Comparison of ENCODE assay signal across 20 mouse cellular contexts in genomic region chr13:35328320-35328719, GRCm38 (mm10).
DNase-seq lines count a peak whose midpoint lies in the region; ATAC-seq and TF ChIP-seq lines count a peak whose summit lies in the region.
"Had no signal": no experiment of that assay in that cellular context is flagged by ENCODE, and none has a peak within 500 bp of the region (broad histone marks: within the 10 kb centered on the region; RNA-seq: fewer than 3 reads in every experiment).

No protein-coding gene starts in this region.

- no peaks in the 10 kb centered on the region for H3K36me3 ChIP-seq in kidney, adult 2 months (ENCODE audit: control insufficient read depth, insufficient read depth, low read length)
- H3K36me3 ChIP-seq: G1E had no signal

- H3K4me1 ChIP-seq in kidney, adult 2 months (ENCODE audit: control insufficient read depth, insufficient read depth, low read length), result no peaks in the 10 kb centered on the region

- TF ChIP-seq CTCF in Patski (IDR thresholded peaks at IDR 0.05), result no peak
- TF ChIP-seq CTCF in kidney, adult 2 months (conservative IDR thresholded peaks at IDR 0.05; ENCODE audit: insufficient read depth, insufficient read length, low read depth, low read length), result no peak

- CTCF ChIA-PET in Patski (lab: Charles Lee), result interaction anchor here (1.5 kb wide), 1 partner anchor 17 kb away, joined by 3 read pairs; no protein-coding TSS in a partner anchor

- no peak for TF ChIP-seq POLR2A in kidney, adult 2 months (IDR thresholded peaks at IDR 0.05; ENCODE audit: low read depth, low read length)

- in situ Hi-C loops in Patski (cut with MboI; ENCODE audit: low pct_unique_long_range_greater_than_20kb), result no loop called here

- WGBS in kidney, adult 2 months, result 74% methylated on average over 2 of the region's 2 CpGs

- H3K27ac ChIP-seq in kidney, adult 2 months (ENCODE audit: insufficient read depth, low read depth, low read length), result no peak overlapping the region

- ATAC-seq in Patski, result peak; percentile 87
- ATAC-seq: activated CD4-positive, CD25-positive, alpha-beta regulatory T cell, adult 4 months; CD4-positive, CD25-positive, alpha-beta regulatory T cell, adult 4 months had no signal

- DNase-seq in 3T3-L1 (ENCODE audit: low read depth, low spot score) (peak; percentile 20), Patski (ENCODE audit: low read depth, low spot score) (peak; percentile 62)
- no peak for DNase-seq in kidney, adult 2 months
- DNase-seq in right cerebral cortex, postnatal 25 days, result no peak
- DNase-seq: adrenal gland, adult 2 months; adrenal gland, adult 8-10 months; adrenal gland, postnatal 10 days; adrenal gland, postnatal 14 days; adrenal gland, postnatal 25 days; adrenal gland, postnatal 36 days; B cell, adult 2 months; cerebellum, adult 11 months; cerebellum, adult 11-12 months; cerebellum, adult 18-20 months; cerebellum, adult 2 months; cerebellum, adult 8-10 months had no signal

- no peaks in the 10 kb centered on the region for H3K27me3 ChIP-seq in Patski
- no peaks in the 10 kb centered on the region for H3K27me3 ChIP-seq in kidney, adult 2 months (replicated peaks; ENCODE audit: control insufficient read depth, insufficient read depth, low read length)
- H3K27me3 ChIP-seq: CH12.LX had no signal

- H3K4me3 ChIP-seq in kidney, adult 2 months (ENCODE audit: insufficient read depth, low read depth, low read length), result no peak overlapping the region

- POLR2A ChIA-PET in Patski (lab: Charles Lee), result interaction anchor here (0.6 kb wide), 2 partner anchors 182 to 343 kb away, joined by 4 to 5 read pairs; no protein-coding TSS in a partner anchor

Comparison
In these comparisons a context has a peak if more than half of its experiments do, and no peak if none do; other contexts are left out.
1. DNase-seq: peak in 3T3-L1 (single experiment) and Patski (single experiment); none in kidney, adult 2 months (single experiment) and right cerebral cortex, postnatal 25 days (single experiment).